In the genomic region with DNA sequence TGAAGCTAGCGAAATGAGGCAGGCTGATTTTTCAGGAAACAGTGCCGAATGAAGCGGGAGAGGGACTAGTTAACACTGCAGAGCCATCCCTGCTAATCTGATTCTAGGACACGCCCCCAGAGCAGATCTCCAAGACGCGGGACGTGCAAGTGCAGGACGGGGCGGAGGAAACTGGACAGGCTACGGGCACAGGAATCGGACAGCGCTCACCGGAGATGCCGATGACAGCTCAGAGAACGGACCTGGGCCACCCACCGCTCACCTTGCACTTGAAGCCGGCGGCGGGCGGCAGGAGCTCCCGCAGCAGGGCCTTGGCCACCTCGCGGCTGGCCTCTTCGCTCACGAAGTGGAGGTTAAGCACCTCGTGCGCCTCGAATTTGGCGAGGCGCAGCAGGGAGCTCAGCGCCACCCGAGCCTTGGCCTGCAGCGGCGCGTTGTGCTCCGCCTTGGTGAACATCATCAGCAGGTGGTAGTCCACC, we compare ENCODE assay signal across 8 mouse cellular contexts. TPM values are rescaled to one million over a fixed set of nuclear protein-coding genes. Genes with fewer than 3 reads are reported as not detected.
DNase-seq lines count a peak whose midpoint lies in the region; ATAC-seq and TF ChIP-seq lines count a peak whose summit lies in the region.

No protein-coding gene starts in this region.

- H3K27me3 ChIP-seq in cerebellum, adult 2 months (ENCODE audit: control insufficient read depth, insufficient read depth, low read length), result no peaks in the 10 kb centered on the region
- H3K27me3 ChIP-seq in hindbrain, embryonic 13.5 days, result no peaks in the 10 kb centered on the region

- H3K27ac ChIP-seq in cerebellum, adult 2 months (ENCODE audit: insufficient read depth, low read length), result peak overlapping the region; percentile 69
- H3K27ac ChIP-seq in hindbrain, embryonic 13.5 days, result peak overlapping the region; percentile 91

- peak overlapping the region; percentile 84 for H3K9ac ChIP-seq in hindbrain, embryonic 13.5 days

- TF ChIP-seq CTCF in cerebellum, adult 2 months (IDR thresholded peaks at IDR 0.05; ENCODE audit: borderline replicate concordance, insufficient read depth, low read depth, low read length), result no peak

- under 1% methylated on average over 36 of the region's 36 CpGs for WGBS in cerebellum, adult 2 months
- under 1% methylated on average over 36 of the region's 36 CpGs for whole genome bisulfite sequencing in hindbrain, embryonic 13.5 days

- no peak for TF ChIP-seq POLR2A in cerebellum, adult 2 months (IDR thresholded peaks at IDR 0.05; ENCODE audit: borderline replicate concordance, insufficient read depth, low read length)

- H3K4me2 ChIP-seq in hindbrain, embryonic 13.5 days, result peak overlapping the region; percentile 93

- H3K4me1 ChIP-seq in cerebellum, adult 2 months (ENCODE audit: control insufficient read depth, insufficient read depth, low read length), result peaks cover 8% of the 10 kb centered on the region; the same call in 1 of the 2 replicates
- peaks cover 20% of the 10 kb centered on the region for H3K4me1 ChIP-seq in hindbrain, embryonic 13.5 days (replicated peaks)

- ATAC-seq in hindbrain, embryonic 13.5 days (ENCODE audit: low FRiP score), result peak; percentile 71

- peak; percentile 74 for DNase-seq in R1 (ENCODE audit: low read depth, low spot score)
- peak; percentile 78 to 79 for DNase-seq in cerebellum, adult 2 months
- DNase-seq in frontal cortex, postnatal 10 days (ENCODE audit: low spot score in 2 of 2), result peak; percentile 55 to 65
- DNase-seq in layer of hippocampus, postnatal 36 days, result peak; percentile 42 to 51
- peak; percentile 73 to 77 for DNase-seq in lung, postnatal 4 days
- peak; percentile 57 for DNase-seq in right cerebral cortex, adult 18-20 months
- DNase-seq in B cell, adult 2 months, result no peak

- peak overlapping the region; percentile 61 for H3K4me3 ChIP-seq in cerebellum, adult 2 months (replicated peaks; ENCODE audit: insufficient read depth, low read depth, low read length)
- H3K4me3 ChIP-seq in hindbrain, embryonic 13.5 days, result peak overlapping the region; percentile 81

- 0 out of 2 replicates have a peak, but pooled peaks cover 2% of the 10 kb centered on the region for H3K36me3 ChIP-seq in hindbrain, embryonic 13.5 days

- H3K9me3 ChIP-seq in hindbrain, embryonic 13.5 days, result no peaks in the 10 kb centered on the region

RNA-seq across cellular contexts. Expression of a gene that starts 0.6 kb away (rescaled TPM):
- 20.7 and 22.4 TPM in 2 replicates for polyA plus RNA-seq in cerebellum, adult 2 months (2012; rRNA removed)
- 10.8 and 11.6 TPM in 2 replicates for polyA plus RNA-seq in hindbrain, embryonic 13.5 days (2015; fragmentation: Nextera tagmentation; extraction: Ambion mirVana)
- total RNA-seq in layer of hippocampus, postnatal 36 days (2021), result 10 to 100 TPM; 16.3 to 17.8 TPM

Comparison
In these comparisons a context has a peak if more than half of its experiments do, and no peak if none do; other contexts are left out.
1. DNase-seq: peak in R1 (single experiment), cerebellum, adult 2 months (2 of 2), frontal cortex, postnatal 10 days (2 of 2), layer of hippocampus, postnatal 36 days (2 of 2), lung, postnatal 4 days (2 of 2) and right cerebral cortex, adult 18-20 months (single experiment); none in B cell, adult 2 months (0 of 2).